Mouse (Mus musculus) liver, embryonic 13.5 days (tissue): Measurements from ENCODE around the gene Msh5. TPM values are rescaled to one million over a fixed set of nuclear protein-coding genes. Genes with fewer than 3 reads are reported as not detected.

Experiments
- polyA plus RNA-seq: library from polyadenylated mRNA; unstranded; fragments of >200 nt; fragmentation: Nextera tagmentation; extraction: Ambion mirVana; gene quantifications from 2 replicates; pipeline ENCODE4 v1.2.1, GENCODE M21; 2015

Gene Msh5
- polyA plus RNA-seq, 1 experiment from 2014 or later: 3.4 TPM

Other genes starting within 250 kb of the Msh5 start
- not detected in 2 replicates for gene Cyp21a1, start 242.2 kb downstream of the Msh5 start, polyA plus RNA-seq
- 19.9 and 20.2 TPM in 2 replicates for gene Stk19, start 209.8 kb downstream of the Msh5 start, polyA plus RNA-seq
- 28.6 and 30.9 TPM in 2 replicates for gene Dxo, start 209.7 kb downstream of the Msh5 start, polyA plus RNA-seq
- 24.0 and 26.1 TPM in 2 replicates for gene Skiv2l, start 196.5 kb downstream of the Msh5 start, polyA plus RNA-seq
- gene Nelfe, start 196.4 kb downstream of the Msh5 start, polyA plus RNA-seq: 60.1 and 65.1 TPM in 2 replicates
- 118 and 133 TPM in 2 replicates for gene Cfb, start 184.2 kb downstream of the Msh5 start, polyA plus RNA-seq
- 0.54 and 0.80 TPM in 2 replicates for gene Zbtb12, start 167.3 kb downstream of the Msh5 start, polyA plus RNA-seq
- gene Gm20547, start 164.7 kb downstream of the Msh5 start, polyA plus RNA-seq: 0.17 TPM in 1 of 2 replicates, not detected in the other
- 11.1 and 11.7 TPM in 2 replicates for gene C2, start 148.5 kb downstream of the Msh5 start, polyA plus RNA-seq
- 16.8 and 17.7 TPM in 2 replicates for gene Ehmt2, start 148.3 kb downstream of the Msh5 start, polyA plus RNA-seq
- 1.5 TPM in 2 replicates for gene Slc44a4, start 132.3 kb downstream of the Msh5 start, polyA plus RNA-seq
- gene Neu1, start 115.5 kb downstream of the Msh5 start, polyA plus RNA-seq: 14.2 and 15.2 TPM in 2 replicates
- gene Hspa1b, start 87.5 kb downstream of the Msh5 start, polyA plus RNA-seq: 0.07 and 0.15 TPM in 2 replicates
- not detected in 2 replicates for gene Gm20481, start 76.8 kb downstream of the Msh5 start, polyA plus RNA-seq
- 2.1 and 2.3 TPM in 2 replicates for gene Hspa1a, start 74.6 kb downstream of the Msh5 start, polyA plus RNA-seq
- gene Hspa1l, start 74.0 kb downstream of the Msh5 start, polyA plus RNA-seq: 0.10 and 0.34 TPM in 2 replicates
- 163 and 178 TPM in 2 replicates for gene Lsm2, start 64.9 kb downstream of the Msh5 start, polyA plus RNA-seq
- 110 and 112 TPM in 2 replicates for gene Vars, start 45.8 kb downstream of the Msh5 start, polyA plus RNA-seq
- 0.08 TPM in 2 replicates for gene Vwa7, start 30.2 kb downstream of the Msh5 start, polyA plus RNA-seq
- 2.5 and 2.8 TPM in 2 replicates for gene Sapcd1, start 18.7 kb downstream of the Msh5 start, polyA plus RNA-seq
- gene Clic1, start 3.2 kb upstream of the Msh5 start, polyA plus RNA-seq: 141 and 147 TPM in 2 replicates
- 28.9 and 30.6 TPM in 2 replicates for gene Ddah2, start 12.3 kb upstream of the Msh5 start, polyA plus RNA-seq
- gene Ly6g6c, start 18.6 kb upstream of the Msh5 start, polyA plus RNA-seq: 0.25 and 0.31 TPM in 2 replicates
- gene Mpig6b, start 19.4 kb upstream of the Msh5 start, polyA plus RNA-seq: 4.1 and 5.2 TPM in 2 replicates
- 0.13 and 0.23 TPM in 2 replicates for gene Ly6g6e, start 30.2 kb upstream of the Msh5 start, polyA plus RNA-seq
- gene Ly6g6d, start 31.3 kb upstream of the Msh5 start, polyA plus RNA-seq: 0.35 and 0.47 TPM in 2 replicates
- gene Ly6g6f, start 38.9 kb upstream of the Msh5 start, polyA plus RNA-seq: 7.2 and 7.3 TPM in 2 replicates
- gene Abhd16a, start 42.5 kb upstream of the Msh5 start, polyA plus RNA-seq: 51.0 and 54.9 TPM in 2 replicates
- not detected in 2 replicates for gene Ly6g5c, start 61.5 kb upstream of the Msh5 start, polyA plus RNA-seq
- gene Ly6g5b, start 68.7 kb upstream of the Msh5 start, polyA plus RNA-seq: 0.21 and 0.28 TPM in 2 replicates
- 14.1 and 14.8 TPM in 2 replicates for gene Gpank1, start 74.7 kb upstream of the Msh5 start, polyA plus RNA-seq
- 176 and 182 TPM in 2 replicates for gene Csnk2b, start 75.3 kb upstream of the Msh5 start, polyA plus RNA-seq
- gene D17H6S53E, start 79.6 kb upstream of the Msh5 start, polyA plus RNA-seq: 3.1 and 3.6 TPM in 2 replicates
- gene Apom, start 85.3 kb upstream of the Msh5 start, polyA plus RNA-seq: 553 and 573 TPM in 2 replicates
- 22.4 and 27.4 TPM in 2 replicates for gene Bag6, start 88.4 kb upstream of the Msh5 start, polyA plus RNA-seq
- 45.1 and 51.5 TPM in 2 replicates for gene Prrc2a, start 118.2 kb upstream of the Msh5 start, polyA plus RNA-seq
- gene Aif1, start 129.3 kb upstream of the Msh5 start, polyA plus RNA-seq: 17.4 and 18.5 TPM in 2 replicates
- 21.6 and 29.0 TPM in 2 replicates for gene Lst1, start 141.7 kb upstream of the Msh5 start, polyA plus RNA-seq
- gene Ltb, start 147.7 kb upstream of the Msh5 start, polyA plus RNA-seq: 0.53 and 0.80 TPM in 2 replicates
- 0.25 and 0.35 TPM in 2 replicates for gene Tnf, start 155.3 kb upstream of the Msh5 start, polyA plus RNA-seq
- gene Lta, start 158.6 kb upstream of the Msh5 start, polyA plus RNA-seq: 0.07 and 0.10 TPM in 2 replicates
- gene Gm16181, start 174.1 kb upstream of the Msh5 start, polyA plus RNA-seq: 0.36 TPM in 1 of 2 replicates, not detected in the other
- gene Atp6v1g2, start 186.9 kb upstream of the Msh5 start, polyA plus RNA-seq: 0.76 and 1.3 TPM in 2 replicates
- 3.9 and 4.4 TPM in 2 replicates for gene Nfkbil1, start 189.0 kb upstream of the Msh5 start, polyA plus RNA-seq
- 208 and 220 TPM in 2 replicates for gene Ddx39b, start 195.0 kb upstream of the Msh5 start, polyA plus RNA-seq
- 74.5 and 77.7 TPM in 2 replicates for gene H2-D1, start 216.0 kb upstream of the Msh5 start, polyA plus RNA-seq